Mouse (Mus musculus): ENCODE measurements around the gene Uqcc2. TPM values are rescaled to one million over a fixed set of nuclear protein-coding genes. Genes with fewer than 3 reads are reported as not detected.

Gene Uqcc2
- total and polyA plus RNA-seq, 3 experiments: 42.6 to 205 (median 113) TPM

DNA sequence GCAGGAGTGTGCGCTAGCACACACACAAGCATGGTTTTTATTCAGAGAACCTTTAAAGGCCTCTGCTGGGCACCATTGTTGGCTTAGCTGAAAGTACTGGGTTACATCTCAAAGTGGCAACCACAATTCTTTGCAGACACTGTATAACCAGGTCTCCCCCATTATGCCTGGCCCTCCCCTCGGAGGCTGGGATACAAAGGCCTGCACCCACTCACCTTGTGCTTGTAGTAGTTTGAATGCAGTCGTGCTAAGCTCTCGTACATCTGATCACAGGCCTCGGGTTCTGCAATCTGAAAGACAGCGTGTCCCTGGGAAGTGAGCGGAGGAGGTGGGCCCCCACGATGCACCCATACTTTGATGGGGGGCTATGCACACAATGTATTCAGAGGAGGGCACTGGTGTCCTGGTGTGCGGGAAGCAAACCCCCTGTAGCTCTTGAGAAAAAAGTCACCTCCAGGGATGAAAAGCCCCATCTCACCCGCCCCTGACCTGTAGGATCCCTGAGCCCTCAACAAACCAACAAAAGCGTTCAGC lies 8.0 kb downstream of the Uqcc2 start:
- H3K36me3 ChIP-seq (replicated peaks): peaks cover 99% of the 10 kb centered on the region

DNA sequence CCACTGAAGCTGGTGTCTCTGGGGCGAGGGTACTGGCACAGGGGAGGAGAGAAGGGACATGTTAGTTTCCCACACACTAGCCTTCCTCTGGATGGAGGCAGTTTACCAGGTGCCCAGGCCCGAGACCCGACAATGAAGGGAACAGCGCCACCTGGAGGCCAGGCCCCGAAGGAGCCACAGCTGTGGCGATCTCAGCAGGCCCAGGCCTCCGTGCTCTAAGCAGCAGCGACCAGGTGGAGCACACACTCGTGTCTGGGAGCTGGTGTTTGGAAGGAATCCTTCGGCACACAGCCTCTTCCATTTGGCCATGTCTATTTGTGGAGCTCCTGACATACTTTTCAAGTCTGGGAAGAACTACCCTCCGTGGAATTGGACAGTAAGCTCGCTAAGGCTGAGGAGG lies 8.5 kb downstream of the Uqcc2 start:
- H3K4me1 ChIP-seq (ENCODE audit: insufficient read depth, low read depth, low read length): peaks cover 18% of the 10 kb centered on the region
- peak; percentile 69 for DNase-seq (ENCODE audit: low spot score)

More for the DNA sequence above, 8.0 kb downstream of the Uqcc2 start:
- no peak for TF ChIP-seq GATA2 (IDR thresholded peaks at IDR 0.05; ENCODE audit: borderline replicate concordance, low read depth, low read length)
- ATAC-seq (ENCODE audit: extremely low read depth, insufficient number of reproducible peaks, low FRiP score, poor library complexity, severe bottlenecking) (no peak), DNase-seq (ENCODE audit: low spot score) (no peak)
- peaks cover 23% of the 10 kb centered on the region for H3K4me1 ChIP-seq (ENCODE audit: insufficient read depth, low read depth, low read length)
- H3K27me3 ChIP-seq (ENCODE audit: insufficient read depth, low read length): no peaks in the 10 kb centered on the region; the same call in 1 of the 2 replicates
- no peak overlapping the region for H3K4me3 ChIP-seq (ENCODE audit: low read depth, low read length)
- no peaks in the 10 kb centered on the region for H3K9me3 ChIP-seq (replicated peaks)

GRCm38 (mm10) chr17:27123813-27124375 lies 9.8 kb downstream of the Uqcc2 start:
- ATAC-seq (ENCODE audit: extremely low read depth, insufficient number of reproducible peaks, low FRiP score, poor library complexity, severe bottlenecking) (no peak), DNase-seq (ENCODE audit: low spot score) (no peak)
- Histone ChIP-seq H3K36me3 (replicated peaks) (peaks cover 99% of the 10 kb centered on the region), H3K27me3 (ENCODE audit: insufficient read depth, low read length) (no peaks in the 10 kb centered on the region; the same call in 1 of the 2 replicates), H3K4me1 (ENCODE audit: insufficient read depth, low read depth, low read length) (peaks cover 12% of the 10 kb centered on the region), H3K4me3 (ENCODE audit: low read depth, low read length) (no peak overlapping the region), H3K9me3 (replicated peaks) (no peaks in the 10 kb centered on the region)
- TF ChIP-seq GATA2 (IDR thresholded peaks at IDR 0.05; ENCODE audit: borderline replicate concordance, low read depth, low read length): no peak
- TF ChIP-seq POLR2AphosphoS5 (IDR thresholded peaks at IDR 0.05; ENCODE audit: insufficient replicate concordance, low read depth, low read length): no peak
- TF ChIP-seq GATA1 (IDR thresholded peaks at IDR 0.05; ENCODE audit: borderline replicate concordance, low read length): no peak
- TF ChIP-seq CTCF (IDR thresholded peaks at IDR 0.05; ENCODE audit: low read depth, low read length): no peak
- no peak for TF ChIP-seq TAL1 (conservative IDR thresholded peaks at IDR 0.05; ENCODE audit: low read depth, low read length)

More for the DNA sequence above, 8.5 kb downstream of the Uqcc2 start:
- ATAC-seq (ENCODE audit: extremely low read depth, insufficient number of reproducible peaks, low FRiP score, poor library complexity, severe bottlenecking): peak; percentile 48; the same call in 1 of the 2 replicates
- TF ChIP-seq CTCF (IDR thresholded peaks at IDR 0.05; ENCODE audit: low read depth, low read length): peak; percentile 77
- TF ChIP-seq POLR2AphosphoS5 (IDR thresholded peaks at IDR 0.05; ENCODE audit: insufficient replicate concordance, low read depth, low read length): no peak
- Histone ChIP-seq H3K36me3 (replicated peaks) (peaks cover 99% of the 10 kb centered on the region), H3K4me3 (ENCODE audit: low read depth, low read length) (no peak overlapping the region), H3K27me3 (ENCODE audit: insufficient read depth, low read length) (no peaks in the 10 kb centered on the region; the same call in 1 of the 2 replicates), H3K9me3 (replicated peaks) (no peaks in the 10 kb centered on the region)

DNA sequence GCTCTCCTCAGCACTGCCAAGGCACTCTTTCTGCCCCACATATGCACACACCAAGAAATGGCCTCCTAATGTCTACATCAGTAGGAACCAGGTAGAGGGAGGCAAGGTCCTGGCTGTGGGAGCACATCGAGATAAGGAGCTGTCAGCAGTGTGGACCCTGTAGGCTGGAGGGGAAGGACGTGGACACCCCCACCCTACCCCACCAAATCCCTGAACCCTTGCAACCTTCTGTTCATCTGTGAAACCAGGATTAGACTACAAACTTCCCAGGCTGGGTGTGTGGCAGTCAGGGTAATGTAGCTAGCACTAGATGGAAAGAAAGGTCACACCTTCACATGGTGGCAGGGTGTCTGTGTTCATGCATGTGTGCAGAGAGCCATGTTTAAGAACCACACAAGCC lies 10.6 kb downstream of the Uqcc2 start:
- no peaks in the 10 kb centered on the region; the same call in 1 of the 2 replicates for H3K27me3 ChIP-seq (ENCODE audit: insufficient read depth, low read length)
- no peak for TF ChIP-seq GATA2 (IDR thresholded peaks at IDR 0.05; ENCODE audit: borderline replicate concordance, low read depth, low read length)
- no peak for TF ChIP-seq GATA1 (IDR thresholded peaks at IDR 0.05; ENCODE audit: borderline replicate concordance, low read length)
- TF ChIP-seq POLR2AphosphoS5 (IDR thresholded peaks at IDR 0.05; ENCODE audit: insufficient replicate concordance, low read depth, low read length): no peak
- no peak for TF ChIP-seq CTCF (IDR thresholded peaks at IDR 0.05; ENCODE audit: low read depth, low read length)
- no peak for TF ChIP-seq TAL1 (conservative IDR thresholded peaks at IDR 0.05; ENCODE audit: low read depth, low read length)
- no peaks in the 10 kb centered on the region for H3K9me3 ChIP-seq (replicated peaks)
- DNase-seq (ENCODE audit: low spot score) (no peak), ATAC-seq (ENCODE audit: extremely low read depth, insufficient number of reproducible peaks, low FRiP score, poor library complexity, severe bottlenecking) (no peak)
- peaks cover 12% of the 10 kb centered on the region for H3K4me1 ChIP-seq (ENCODE audit: insufficient read depth, low read depth, low read length)
- peaks cover 99% of the 10 kb centered on the region for H3K36me3 ChIP-seq (replicated peaks)
- H3K4me3 ChIP-seq (ENCODE audit: low read depth, low read length): no peak overlapping the region

DNA sequence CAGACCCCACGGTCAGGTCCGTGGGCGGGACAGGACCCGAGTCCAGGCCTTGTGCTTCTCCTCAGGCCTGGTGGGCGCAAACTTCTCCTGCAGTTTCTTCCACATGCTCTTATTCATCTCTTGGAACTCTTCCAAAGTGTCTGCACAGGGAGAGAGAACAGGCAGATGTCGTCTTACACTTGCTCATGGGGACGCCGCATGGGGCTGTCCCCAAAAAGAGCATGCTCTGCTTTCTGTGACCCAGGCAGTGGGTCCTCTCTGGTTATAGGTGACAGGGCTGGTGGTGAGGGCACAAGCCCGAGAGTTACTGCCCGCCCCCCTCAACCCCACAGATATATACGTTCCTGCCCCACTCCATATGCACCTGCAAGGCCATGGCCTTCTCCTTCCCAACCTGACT lies 11.0 kb downstream of the Uqcc2 start:
- H3K36me3 ChIP-seq (replicated peaks): peaks cover 99% of the 10 kb centered on the region
- DNase-seq (ENCODE audit: low spot score): no peak
- peaks cover 12% of the 10 kb centered on the region for H3K4me1 ChIP-seq (ENCODE audit: insufficient read depth, low read depth, low read length)
- TF ChIP-seq TAL1 (conservative IDR thresholded peaks at IDR 0.05; ENCODE audit: low read depth, low read length) (no peak), GATA1 (IDR thresholded peaks at IDR 0.05; ENCODE audit: borderline replicate concordance, low read length) (no peak), CTCF (IDR thresholded peaks at IDR 0.05; ENCODE audit: low read depth, low read length) (no peak), GATA2 (IDR thresholded peaks at IDR 0.05; ENCODE audit: borderline replicate concordance, low read depth, low read length) (no peak), POLR2AphosphoS5 (IDR thresholded peaks at IDR 0.05; ENCODE audit: insufficient replicate concordance, low read depth, low read length) (no peak)
- no peaks in the 10 kb centered on the region for H3K9me3 ChIP-seq (replicated peaks)
- H3K4me3 ChIP-seq (ENCODE audit: low read depth, low read length): no peak overlapping the region
- no peaks in the 10 kb centered on the region; the same call in 1 of the 2 replicates for H3K27me3 ChIP-seq (ENCODE audit: insufficient read depth, low read length)
- ATAC-seq (ENCODE audit: extremely low read depth, insufficient number of reproducible peaks, low FRiP score, poor library complexity, severe bottlenecking): no peak

DNA sequence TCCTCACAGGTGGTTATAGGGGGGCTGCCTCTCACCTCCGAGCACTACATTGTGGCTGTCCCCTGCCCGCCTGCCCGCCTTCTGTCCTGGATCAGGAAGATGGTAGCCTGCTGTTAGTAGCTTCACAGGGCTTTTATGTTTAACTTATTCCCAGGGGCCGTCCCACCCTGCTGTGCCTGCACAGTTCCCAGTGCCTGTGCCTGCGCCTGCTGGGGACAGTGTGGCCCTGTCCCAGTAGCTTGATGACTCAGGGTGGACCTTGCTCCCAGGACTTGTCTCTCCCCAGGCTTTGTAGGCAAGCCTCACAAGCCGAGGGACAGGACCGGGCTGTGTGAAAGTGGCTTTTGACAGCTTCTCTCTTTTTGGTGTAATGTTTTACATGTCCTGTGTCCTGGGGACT lies 11.9 kb downstream of the Uqcc2 start:
- Histone ChIP-seq H3K4me1 (ENCODE audit: insufficient read depth, low read depth, low read length) (peaks cover 7% of the 10 kb centered on the region), H3K4me3 (ENCODE audit: low read depth, low read length) (no peak overlapping the region), H3K27me3 (ENCODE audit: insufficient read depth, low read length) (no peaks in the 10 kb centered on the region; the same call in 1 of the 2 replicates), H3K36me3 (replicated peaks) (peaks cover 99% of the 10 kb centered on the region), H3K9me3 (replicated peaks) (no peaks in the 10 kb centered on the region)
- no peak for DNase-seq (ENCODE audit: low spot score)
- TF ChIP-seq GATA1 (IDR thresholded peaks at IDR 0.05; ENCODE audit: borderline replicate concordance, low read length) (no peak), TAL1 (conservative IDR thresholded peaks at IDR 0.05; ENCODE audit: low read depth, low read length) (no peak), POLR2AphosphoS5 (IDR thresholded peaks at IDR 0.05; ENCODE audit: insufficient replicate concordance, low read depth, low read length) (no peak), GATA2 (IDR thresholded peaks at IDR 0.05; ENCODE audit: borderline replicate concordance, low read depth, low read length) (no peak), CTCF (IDR thresholded peaks at IDR 0.05; ENCODE audit: low read depth, low read length) (no peak)
- no peak for ATAC-seq (ENCODE audit: extremely low read depth, insufficient number of reproducible peaks, low FRiP score, poor library complexity, severe bottlenecking)
